Mouse (Mus musculus): ENCODE results near the gene Hcls1.

- TF ChIP-seq POLR2A (IDR thresholded peaks at IDR 0.05; ENCODE audit: borderline replicate concordance, insufficient read depth, low read length) = no peak
- TF ChIP-seq CTCF (IDR thresholded peaks at IDR 0.05; ENCODE audit: borderline replicate concordance, insufficient read depth, low read depth, low read length) = no peak
Observed at GRCm38 (mm10) chr16:36891415-36891814, 43.4 kb upstream of the Hcls1 start.
